Mouse (Mus musculus) embryonic stem cell, embryonic (primary cell): Measurements from ENCODE around the gene Aurkaip1.

ENCODE experiments used
- CTCF ChIA-PET, 4 experiments: fragments of 300-600 bp in 2 of 4; fragments of 350-600 bp in 2 of 4; sonication (Branson Sonifier 250); formaldehyde crosslinking; loops; one replicate each; lab custom pipeline; 2022; ENCODE audit warnings: inconsistent platforms in 2 of 4; lab: Charles Lee
- POLR2A ChIA-PET, 4 experiments: fragments of 300-600 bp in 2 of 4; fragments of 350-600 bp in 2 of 4; sonication (Branson Sonifier 250); formaldehyde crosslinking; loops; one replicate each; lab custom pipeline; 2022; ENCODE audit warnings: antibody characterized with exemption in 4 of 4, inconsistent platforms in 1 of 4; lab: Charles Lee

The Aurkaip1 gene

GRCm38 (mm10) chr4:155807841-155808240 is 23.2 kb upstream of the Aurkaip1 start:
- ChIA-PET POLR2A (interaction anchor here in 1 of 4 experiments (1.4 to 17.8 kb wide), 3 partner anchors 12 to 33 kb away, joined by 3 to 236 read pairs (median 3); partner anchors contain the start of gene Aurkaip1), CTCF (no interaction called here)

DNA sequence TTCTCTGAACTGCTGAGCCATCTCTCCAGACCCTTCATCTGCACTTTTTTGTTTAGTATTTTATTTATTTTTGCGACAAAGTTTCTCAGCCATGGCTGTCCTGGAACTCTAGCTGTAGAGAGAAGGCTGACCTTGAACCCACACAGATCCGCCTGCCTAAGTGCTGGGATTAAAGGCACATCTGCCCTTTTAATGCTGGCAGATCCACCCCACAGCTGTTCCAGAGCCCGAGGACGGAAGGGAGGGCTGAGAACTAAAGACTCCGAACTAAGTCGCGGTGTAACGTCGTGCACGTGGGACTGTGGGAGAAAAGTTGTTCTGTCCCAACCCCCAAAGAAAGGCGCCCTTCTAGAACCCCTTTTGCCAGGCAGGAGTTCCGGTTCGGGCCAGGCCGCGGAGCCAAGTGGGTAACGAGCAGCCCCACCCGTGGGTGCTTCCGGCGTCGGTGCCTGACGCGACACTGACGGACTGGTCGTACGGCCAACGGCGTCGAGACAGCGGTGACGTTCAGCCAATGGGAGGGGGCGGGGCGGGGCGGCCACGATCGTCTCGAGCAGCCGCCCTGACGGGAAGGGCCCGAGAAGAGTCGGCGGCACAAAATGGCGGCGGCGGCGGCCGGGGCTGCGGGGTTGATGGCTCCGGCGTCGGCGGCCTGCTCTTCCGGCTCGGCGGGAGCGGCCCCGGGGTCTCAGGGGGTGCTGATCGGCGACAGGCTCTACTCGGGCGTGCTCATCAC is 19.0 kb upstream of the Aurkaip1 start, which contains the start of gene Ccnl2:
Gene Ccnl2, plus strand, starts transcription at position 561 of the 736 bp plus-strand sequence.
- ChIA-PET CTCF (interaction anchor here in 2 of 4 experiments (1.6 to 1.9 kb wide), 2 partner anchors 9 to 11 kb away, joined by 3 to 5 read pairs; partner anchors contain the start of gene Mrpl20 (in 1 of the 2)), POLR2A (interaction anchor here (0.5 to 17.8 kb wide), 35 partner anchors 8 to 143 kb away, joined by 3 to 236 read pairs (median 4); partner anchors contain the start of genes Mrpl20 (in 3 of the 4), Mxra8 (in 2 of the 4), Atad3a (in 1 of the 4) and Aurkaip1 (in 1 of the 4))

DNA sequence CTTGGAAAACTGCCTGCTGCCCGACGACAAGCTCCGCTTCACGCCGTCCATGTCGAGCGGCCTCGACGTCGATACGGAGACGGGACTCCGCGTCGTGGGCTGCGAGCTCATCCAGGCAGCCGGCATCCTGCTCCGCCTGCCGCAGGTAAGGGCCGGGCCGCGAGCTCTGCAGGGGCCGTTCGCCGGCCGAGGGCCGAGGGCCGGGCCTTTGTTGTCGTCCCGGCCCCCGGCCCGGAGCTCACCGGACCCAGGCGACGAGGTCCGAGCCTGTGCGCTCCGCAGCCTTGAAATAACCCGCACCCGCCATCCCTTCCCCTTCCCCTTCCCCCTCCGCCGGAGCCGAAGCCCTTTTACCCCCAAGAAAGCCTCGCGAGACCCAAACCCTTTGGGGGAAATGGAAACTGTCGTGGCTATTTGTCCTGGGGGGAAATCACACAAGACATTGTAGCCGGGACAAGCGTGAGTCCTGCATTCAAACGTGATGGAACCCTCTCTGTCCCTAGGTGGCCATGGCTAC is 18.3 kb upstream of the Aurkaip1 start:
- CTCF ChIA-PET = interaction anchor here in 2 of 4 experiments (1.6 to 1.9 kb wide), 2 partner anchors 10 kb away, joined by 3 to 5 read pairs; partner anchors contain the start of gene Mrpl20 (in 1 of the 2)
- POLR2A ChIA-PET = interaction anchor here (0.6 to 17.8 kb wide), 31 partner anchors 9 to 356 kb away, joined by 3 to 236 read pairs (median 4); partner anchors contain the start of genes Mrpl20 (in 3 of the 4), Mxra8 (in 2 of the 4), Atad3a (in 1 of the 4) and Aurkaip1 (in 1 of the 4)

- CTCF ChIA-PET = no interaction called here
Observed at GRCm38 (mm10) chr4:155817533-155817932, 13.5 kb upstream of the Aurkaip1 start.

DNA sequence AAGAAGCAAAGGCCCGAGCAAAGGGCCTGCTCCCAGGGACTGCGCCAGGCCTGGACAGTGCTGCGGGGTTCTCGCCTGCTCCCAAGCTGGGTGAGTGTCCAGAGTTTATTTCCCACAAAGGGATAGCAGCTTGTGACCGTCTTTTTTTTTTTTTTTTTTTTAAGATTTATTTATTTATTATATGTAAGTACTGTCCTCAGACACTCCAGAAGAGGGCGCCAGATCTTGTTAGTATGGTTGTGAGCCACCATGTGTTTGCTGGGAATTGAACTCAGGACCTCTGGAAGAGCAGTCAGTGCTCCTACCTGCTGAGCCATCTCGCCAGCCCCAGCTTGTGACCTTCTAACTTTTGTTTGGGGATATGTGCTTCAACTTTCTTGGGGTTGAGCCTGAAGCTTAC is 10.0 kb upstream of the Aurkaip1 start:
- ChIA-PET POLR2A (interaction anchor here in 2 of 4 experiments (0.6 to 12.6 kb wide), 4 partner anchors 10 to 271 kb away, joined by 3 to 236 read pairs (median 9); partner anchors contain the start of genes Aurkaip1 (in 1 of the 2), Ccnl2 (in 1 of the 2) and Mrpl20 (in 1 of the 2)), CTCF (interaction anchor here in 2 of 4 experiments (0.6 to 0.8 kb wide), 6 partner anchors 13 to 485 kb away, joined by 3 to 13 read pairs (median 4); no protein-coding TSS in a partner anchor)

More at GRCm38 (mm10) chr4:155817533-155817932, 13.5 kb upstream of the Aurkaip1 start:
- POLR2A ChIA-PET = interaction anchor here in 2 of 4 experiments (1.0 to 17.8 kb wide), 6 partner anchors 9 to 193 kb away, joined by 3 to 236 read pairs (median 3); partner anchors contain the start of genes Aurkaip1 (in 1 of the 2) and Mrpl20 (in 1 of the 2)

- ChIA-PET CTCF (interaction anchor here in 2 of 4 experiments (0.5 to 2.2 kb wide), 3 partner anchors 10 to 81 kb away, joined by 4 to 6 read pairs (median 5); partner anchors contain the start of gene Ccnl2 (in 1 of the 2)), POLR2A (interaction anchor here in 3 of 4 experiments (0.6 to 12.6 kb wide), 14 partner anchors 10 to 222 kb away, joined by 3 to 236 read pairs (median 5); partner anchors contain the start of genes Ccnl2 (in 2 of the 3), Acap3 (in 1 of the 3), Mrpl20 (in 1 of the 3) and Mxra8 (in 1 of the 3))
Observed at GRCm38 (mm10) chr4:155823443-155823842, 7.6 kb upstream of the Aurkaip1 start.

GRCm38 (mm10) chr4:155829866-155830265 is 1.2 kb upstream of the Aurkaip1 start:
- CTCF ChIA-PET = no interaction called here
- POLR2A ChIA-PET = interaction anchor here in 1 of 4 experiments (1.2 to 12.6 kb wide), 5 partner anchors 8 to 126 kb away, joined by 4 to 236 read pairs (median 15); partner anchors contain the start of genes Ccnl2, Mrpl20 and Ssu72

DNA sequence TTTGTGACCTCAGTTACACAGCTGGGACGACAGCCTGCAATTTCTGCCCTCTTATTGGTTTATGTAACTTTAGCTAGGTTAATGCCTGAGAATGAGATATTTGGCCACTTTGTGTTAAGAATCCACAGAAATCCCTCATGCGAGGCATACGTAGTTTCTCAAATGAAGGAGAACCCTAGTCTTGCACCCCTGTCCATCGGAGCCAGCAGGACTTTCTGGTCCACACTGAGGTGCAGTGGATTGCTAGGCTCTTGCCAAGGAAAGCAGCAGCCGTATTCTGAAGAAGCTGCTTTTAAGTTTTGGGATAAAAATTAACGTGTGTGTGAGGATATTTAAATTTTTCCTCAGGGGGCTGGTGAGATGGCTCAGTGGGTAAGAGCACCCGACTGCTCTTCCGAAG is 476 bp upstream of the Aurkaip1 start:
- POLR2A ChIA-PET = interaction anchor here in 1 of 4 experiments (1.2 to 12.6 kb wide), 5 partner anchors 9 to 127 kb away, joined by 4 to 236 read pairs (median 15); partner anchors contain the start of genes Ccnl2, Mrpl20 and Ssu72

GRCm38 (mm10) chr4:155831831-155832230 is 759 bp downstream of the Aurkaip1 start:
- CTCF ChIA-PET = interaction anchor here in 3 of 4 experiments (0.6 to 1.8 kb wide), 5 partner anchors 10 to 319 kb away, joined by 3 to 8 read pairs (median 4); partner anchors contain the start of gene Mrpl20 (in 1 of the 3)
- POLR2A ChIA-PET = interaction anchor here in 3 of 4 experiments (0.6 to 12.6 kb wide), 20 partner anchors 9 to 372 kb away, joined by 3 to 236 read pairs (median 4); partner anchors contain the start of genes Ccnl2 (in 2 of the 3), Mrpl20 (in 2 of the 3), 9430015G10Rik (in 1 of the 3) and Acap3 (in 1 of the 3)

More for the DNA sequence above, 476 bp upstream of the Aurkaip1 start:
- CTCF ChIA-PET = interaction anchor here in 2 of 4 experiments (0.5 to 0.6 kb wide), 2 partner anchors 33 to 201 kb away, joined by 3 to 7 read pairs; no protein-coding TSS in a partner anchor

- ChIA-PET CTCF (interaction anchor here in 2 of 4 experiments (0.9 to 1.8 kb wide), 4 partner anchors 9 to 30 kb away, joined by 3 to 8 read pairs (median 4); partner anchors contain the start of gene Mrpl20 (in 1 of the 2)), POLR2A (interaction anchor here in 3 of 4 experiments (0.9 to 12.6 kb wide), 13 partner anchors 8 to 115 kb away, joined by 3 to 236 read pairs (median 6); partner anchors contain the start of genes Ccnl2 (in 2 of the 3), Acap3 (in 1 of the 3), Cptp (in 1 of the 3) and Ints11 (in 1 of the 3))
Observed at GRCm38 (mm10) chr4:155832321-155832720, 1.2 kb downstream of the Aurkaip1 start.

- CTCF ChIA-PET = interaction anchor here in 3 of 4 experiments (0.6 to 1.6 kb wide), 35 partner anchors 8 to 276 kb away, joined by 3 to 13 read pairs (median 4); partner anchors contain the start of genes 9430015G10Rik (in 1 of the 3), Acap3 (in 1 of the 3), Cptp (in 1 of the 3) and Dvl1 (in 1 of the 3)
Observed at GRCm38 (mm10) chr4:155833234-155833633, 2.2 kb downstream of the Aurkaip1 start.

DNA sequence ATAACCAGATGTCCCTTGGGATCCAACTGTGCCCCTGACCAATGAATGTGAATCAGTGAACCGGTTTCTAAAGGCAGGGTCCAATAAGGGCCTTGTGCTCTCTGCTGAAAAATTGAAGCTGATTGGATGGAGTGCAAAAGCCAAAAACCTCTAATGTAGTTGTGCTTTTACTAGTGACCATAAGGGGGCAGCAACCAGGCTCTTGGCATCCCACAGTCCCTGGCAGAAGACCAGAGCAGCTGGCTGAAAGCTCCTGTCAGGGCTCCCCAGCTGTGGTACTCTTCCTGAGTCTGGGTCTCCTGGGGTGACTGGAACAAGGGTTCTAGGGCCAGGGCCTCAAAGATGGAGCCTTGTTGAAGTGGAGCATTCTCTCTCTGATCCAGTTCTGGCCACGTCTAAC is 2.8 kb downstream of the Aurkaip1 start:
- CTCF ChIA-PET = interaction anchor here (0.5 to 1.6 kb wide), 46 partner anchors 8 to 276 kb away, joined by 3 to 13 read pairs (median 4); partner anchors contain the start of genes Mrpl20 (in 2 of the 4), 9430015G10Rik (in 1 of the 4), Acap3 (in 1 of the 4) and Cptp (in 1 of the 4)

More at GRCm38 (mm10) chr4:155833234-155833633, 2.2 kb downstream of the Aurkaip1 start:
- POLR2A ChIA-PET = interaction anchor here in 3 of 4 experiments (0.7 to 4.2 kb wide), 32 partner anchors 8 to 402 kb away, joined by 3 to 19 read pairs (median 4); partner anchors contain the start of genes Acap3 (in 2 of the 3), Ccnl2 (in 2 of the 3), Dvl1 (in 2 of the 3) and Pusl1 (in 2 of the 3)

GRCm38 (mm10) chr4:155837404-155838010 is 6.4 kb downstream of the Aurkaip1 start:
- POLR2A ChIA-PET = interaction anchor here in 1 of 4 experiments (0.7 kb wide), 1 partner anchor 10 kb away, joined by 11 read pairs; no protein-coding TSS in a partner anchor
- CTCF ChIA-PET = no interaction called here

More for the DNA sequence above, 2.8 kb downstream of the Aurkaip1 start:
- POLR2A ChIA-PET = interaction anchor here (0.6 to 4.2 kb wide), 38 partner anchors 8 to 585 kb away, joined by 3 to 19 read pairs (median 4); partner anchors contain the start of genes Acap3 (in 2 of the 4), Ccnl2 (in 2 of the 4), Dvl1 (in 2 of the 4) and Pusl1 (in 2 of the 4)

DNA sequence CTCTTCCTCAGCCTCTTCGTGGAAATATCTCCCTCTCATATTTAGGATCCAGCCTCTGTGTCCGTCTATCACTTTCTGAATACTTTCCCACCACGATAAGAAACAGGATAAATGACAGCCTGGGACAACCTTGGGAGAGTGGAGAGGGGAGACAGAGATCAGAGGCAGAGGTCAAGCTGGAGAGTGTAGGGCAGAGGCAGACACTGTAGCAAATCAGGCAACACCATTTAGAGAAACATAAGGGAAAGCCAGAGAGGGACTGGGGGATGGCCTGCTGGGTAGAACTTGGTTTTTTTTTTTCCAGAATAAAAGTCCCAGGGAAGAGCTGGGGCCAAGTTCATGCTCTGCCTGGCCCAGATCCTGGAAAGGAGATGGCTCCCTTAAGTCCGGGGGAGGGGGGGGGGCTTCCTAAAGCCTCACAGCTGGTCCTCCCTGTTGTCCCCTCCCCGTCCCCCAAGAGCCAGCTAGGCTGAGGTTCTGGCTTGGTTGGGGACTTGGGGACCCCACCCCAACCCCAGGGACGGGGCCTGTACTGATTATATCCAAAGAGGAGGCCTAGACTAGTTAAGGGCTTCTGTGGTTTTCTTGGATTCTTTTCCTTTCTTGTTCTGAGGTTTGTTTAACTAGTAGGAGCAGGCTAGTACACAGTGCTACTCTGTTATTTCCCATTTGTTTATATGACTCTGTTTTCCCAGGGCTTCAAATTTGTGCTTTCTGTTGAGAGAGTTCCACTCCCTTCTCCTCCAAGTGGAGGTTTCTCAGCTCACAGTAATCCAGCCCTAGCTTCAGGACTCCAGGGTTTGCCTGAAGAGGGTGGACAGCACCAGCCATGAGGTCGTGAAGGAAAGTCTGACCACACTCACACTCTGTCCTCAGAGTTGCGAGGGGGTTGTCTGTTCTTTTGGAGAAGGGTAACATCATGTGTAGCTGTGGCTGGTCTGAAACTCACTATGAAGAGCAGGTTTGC is 7.4 kb downstream of the Aurkaip1 start:
- ChIA-PET CTCF (interaction anchor here in 1 of 4 experiments (1.2 to 1.7 kb wide), 2 partner anchors 66 to 116 kb away, joined by 3 read pairs; no protein-coding TSS in a partner anchor), POLR2A (interaction anchor here in 2 of 4 experiments (0.7 to 2.0 kb wide), 10 partner anchors 9 to 354 kb away, joined by 3 to 7 read pairs (median 4); partner anchors contain the start of genes Ccnl2 (in 2 of the 2), B3galt6 (in 1 of the 2), Cptp (in 1 of the 2) and Ints11 (in 1 of the 2))
